Mouse (Mus musculus): ENCODE measurements around the gene Fam205a2. TPM values are rescaled to one million over a fixed set of nuclear protein-coding genes. Genes with fewer than 3 reads are reported as not detected.
"Not testable (repeated sequence)": the region's sequence is repeated elsewhere in the genome, so short reads cannot be mapped to it uniquely, and the experiment has no call there.

The Fam205a2 gene
- polyA plus RNA-seq (2014; fragmentation: Nextera tagmentation; extraction: Ambion mirVana): 0.19 TPM in 1 of 2 replicates, not detected in the other

DNA sequence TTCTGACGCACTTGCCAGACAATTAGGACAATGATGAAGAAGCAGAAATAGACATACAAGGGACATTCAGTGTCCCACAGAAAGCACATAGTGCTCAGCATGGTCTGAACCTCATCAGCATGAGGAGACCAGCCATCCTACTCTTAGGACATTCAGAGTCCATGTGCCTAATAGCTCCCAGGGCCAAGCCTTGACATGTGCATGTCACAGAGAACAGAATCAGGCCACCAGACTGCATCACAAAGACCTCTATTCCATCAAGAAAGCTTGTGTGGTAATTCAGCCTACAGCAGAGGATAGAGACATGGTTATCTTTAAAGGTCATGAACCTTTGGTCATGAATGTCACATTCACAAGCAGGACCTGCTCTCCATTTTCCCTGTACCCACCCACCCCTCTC lies at the start of gene Fam205a2:
Fam205a2 (minus strand) TSS at position 101 of the 400 bp plus-strand sequence.
- H3K4me3 ChIP-seq (ENCODE audit: low read length); H3K4me2 ChIP-seq (replicated peaks; ENCODE audit: low read depth, low read length); H3K4me1 ChIP-seq (ENCODE audit: control insufficient read depth, insufficient read depth, low read length); ATAC-seq (ENCODE audit: low FRiP score, low TSS enrichment); H3K9ac ChIP-seq (ENCODE audit: low read depth, low read length); H3K27me3 ChIP-seq (ENCODE audit: control insufficient read depth, insufficient read depth, low read length); H3K36me3 ChIP-seq (ENCODE audit: control insufficient read depth, insufficient read depth, low read length); H3K27ac ChIP-seq (ENCODE audit: low read depth, low read length); H3K9me3 ChIP-seq (ENCODE audit: control insufficient read depth, low read length): not testable (repeated sequence)
- WGBS: no CpG with 5 or more reads among the region's 1 CpGs

Other genes with a start within 250 kb of the Fam205a2 start
- not detected in 2 replicates for gene Gm21953, start 233.9 kb downstream of the Fam205a2 start, polyA plus RNA-seq (2014; fragmentation: Nextera tagmentation; extraction: Ambion mirVana)
- 0.19 TPM in 1 of 2 replicates, not detected in the other for gene Fam205a3, start 209.8 kb downstream of the Fam205a2 start, polyA plus RNA-seq (2014; fragmentation: Nextera tagmentation; extraction: Ambion mirVana)
- not detected in 2 replicates for gene Gm21586, start 88.8 kb downstream of the Fam205a2 start, polyA plus RNA-seq (2014; fragmentation: Nextera tagmentation; extraction: Ambion mirVana)
- not detected in 2 replicates for gene Gm2163, start 61.4 kb downstream of the Fam205a2 start, polyA plus RNA-seq (2014; fragmentation: Nextera tagmentation; extraction: Ambion mirVana)
- 2.3 TPM in 1 of 2 replicates, not detected in the other for gene Gm10591, start 84.0 kb upstream of the Fam205a2 start, polyA plus RNA-seq (2014; fragmentation: Nextera tagmentation; extraction: Ambion mirVana)
- not detected in 2 replicates for gene Gm2564, start 101.5 kb upstream of the Fam205a2 start, polyA plus RNA-seq (2014; fragmentation: Nextera tagmentation; extraction: Ambion mirVana)
- not detected in 2 replicates for gene Ccl27b, start 127.1 kb upstream of the Fam205a2 start, polyA plus RNA-seq (2014; fragmentation: Nextera tagmentation; extraction: Ambion mirVana)
- not detected in 2 replicates for gene Il11ra2, start 133.7 kb upstream of the Fam205a2 start, polyA plus RNA-seq (2014; fragmentation: Nextera tagmentation; extraction: Ambion mirVana)
- not detected in 2 replicates for gene 4930578G10Rik, start 207.4 kb upstream of the Fam205a2 start, polyA plus RNA-seq (2014; fragmentation: Nextera tagmentation; extraction: Ambion mirVana)
- gene Ccl19, start 228.4 kb upstream of the Fam205a2 start, polyA plus RNA-seq (2014; fragmentation: Nextera tagmentation; extraction: Ambion mirVana): not detected in 2 replicates
- gene Ccl21a, start 245.8 kb upstream of the Fam205a2 start, polyA plus RNA-seq (2014; fragmentation: Nextera tagmentation; extraction: Ambion mirVana): 47.2 and 48.1 TPM in 2 replicates